In the genomic region with DNA sequence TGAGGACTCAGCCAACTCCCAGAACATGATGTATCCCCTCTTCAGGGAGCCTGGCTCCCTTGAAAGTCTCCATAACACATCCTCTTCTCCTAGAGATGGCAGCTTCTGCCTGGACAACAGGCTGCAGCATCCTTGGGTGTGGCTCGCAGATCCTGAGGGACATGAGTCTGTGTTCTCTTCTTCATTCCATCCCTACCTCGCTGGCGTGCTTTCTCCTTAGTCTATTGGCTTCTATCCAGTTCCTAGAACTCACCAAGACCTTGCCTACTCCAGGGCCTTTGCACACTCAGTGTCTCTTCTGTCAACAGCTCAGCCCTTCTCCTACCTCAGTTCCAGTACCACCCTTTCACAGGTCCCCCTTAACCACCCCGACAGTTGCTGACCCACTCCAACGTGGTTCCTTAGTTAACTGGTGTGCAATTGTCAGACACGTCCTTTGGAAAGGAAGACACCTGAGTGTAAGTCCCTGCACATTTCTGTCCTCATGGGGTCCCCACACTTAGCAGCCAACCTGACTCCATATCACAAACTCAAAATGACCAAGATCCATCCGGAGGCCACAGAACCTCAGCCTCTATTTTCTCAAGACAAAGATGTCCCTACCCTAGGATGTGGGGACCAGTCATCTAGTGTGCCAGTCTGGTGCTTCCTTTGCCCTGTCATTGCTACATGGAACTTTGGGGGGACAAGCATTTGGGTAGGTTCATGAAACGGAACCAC, we compare ENCODE assay signal across 21 mouse cellular contexts. TPM values are rescaled to one million over a fixed set of nuclear protein-coding genes. Genes with fewer than 3 reads are reported as not detected.
A peak's percentile ranks its signal among the peaks of the same experiment; 100 is the strongest.
DNase-seq lines count a peak whose midpoint lies in the region; ATAC-seq and TF ChIP-seq lines count a peak whose summit lies in the region.
"Had no signal": no experiment of that assay in that cellular context is flagged by ENCODE, and none has a peak within 500 bp of the region (broad histone marks: within the 10 kb centered on the region; RNA-seq: fewer than 3 reads in every experiment).

No protein-coding gene starts in this region.

- no peaks in the 10 kb centered on the region for H3K79me2 ChIP-seq in heart, adult 2 months (replicated peaks; ENCODE audit: control insufficient read depth, insufficient read depth, low read length)

- no peak for TF ChIP-seq EP300 in heart, adult 2 months (IDR thresholded peaks at IDR 0.05; ENCODE audit: insufficient read depth, low read depth, low read length)

- no peak for TF ChIP-seq CTCF in heart, adult 2 months (IDR thresholded peaks at IDR 0.05)

- H3K4me2 ChIP-seq in midbrain, embryonic 13.5 days (replicated peaks), result no peak overlapping the region
- peak overlapping the region; percentile 85 for H3K4me2 ChIP-seq in liver, embryonic 16.5 days (ENCODE audit: low read depth, low read length)
- H3K4me2 ChIP-seq: embryonic facial prominence, embryonic 13.5 days; heart, embryonic 15.5 days; limb, embryonic 15.5 days; midbrain, embryonic 15.5 days had no signal

- intact Hi-C loops in heart, adult 2 months (cut with DNase I), result no loop called here

- H3K9ac ChIP-seq in heart, adult 2 months (ENCODE audit: low read depth, low read length), result no peak overlapping the region
- H3K9ac ChIP-seq in midbrain, embryonic 13.5 days (replicated peaks), result no peak overlapping the region
- peak overlapping the region; percentile 90 for H3K9ac ChIP-seq in liver, embryonic 16.5 days (ENCODE audit: low read depth, low read length)
- H3K9ac ChIP-seq: embryonic facial prominence, embryonic 13.5 days; heart, embryonic 15.5 days; limb, embryonic 15.5 days; midbrain, embryonic 15.5 days had no signal

- 80% methylated on average over 8 of the region's 8 CpGs for WGBS in heart, adult 2 months
- 86% methylated on average over 8 of the region's 8 CpGs for WGBS in midbrain, embryonic 10.5 days
- WGBS in midbrain, embryonic 13.5 days, result 87% methylated on average over 8 of the region's 8 CpGs
- 69% methylated on average over 8 of the region's 8 CpGs for WGBS in liver, embryonic 16.5 days (ENCODE audit: insufficient replicate concordance)

- no peak for TF ChIP-seq POLR2A in heart, adult 2 months (IDR thresholded peaks at IDR 0.05; ENCODE audit: insufficient read depth, low read depth, low read length)

- ATAC-seq in midbrain, embryonic 13.5 days, result no peak
- ATAC-seq in liver, embryonic 16.5 days (ENCODE audit: low read depth), result no peak
- ATAC-seq: midbrain, embryonic 15.5 days had no signal

- H3K27ac ChIP-seq in heart, adult 2 months, result no peak overlapping the region
- no peak overlapping the region for H3K27ac ChIP-seq in midbrain, embryonic 10.5 days (replicated peaks)
- no peak overlapping the region for H3K27ac ChIP-seq in midbrain, embryonic 13.5 days
- peak overlapping the region; percentile 96 for H3K27ac ChIP-seq in liver, embryonic 16.5 days (ENCODE audit: low read length)
- H3K27ac ChIP-seq: embryonic facial prominence, embryonic 13.5 days; heart, embryonic 15.5 days; kidney, postnatal 0 days; layer of hippocampus, adult 2 months; limb, embryonic 15.5 days; midbrain, embryonic 15.5 days had no signal

- H3K4me3 ChIP-seq in heart, adult 2 months, result no peak overlapping the region
- H3K4me3 ChIP-seq in midbrain, embryonic 10.5 days, result 0 out of 2 replicates have a peak overlapping the region, but pooled peaks have one; percentile 8
- no peak overlapping the region for H3K4me3 ChIP-seq in midbrain, embryonic 13.5 days (replicated peaks)
- H3K4me3 ChIP-seq in liver, embryonic 16.5 days (ENCODE audit: low read depth, low read length), result peak overlapping the region; percentile 76
- H3K4me3 ChIP-seq: embryonic facial prominence, embryonic 13.5 days; heart, embryonic 15.5 days; layer of hippocampus, adult 2 months; limb, embryonic 15.5 days; midbrain, embryonic 15.5 days; myocyte had no signal

- DNase-seq in heart, adult 11 months, result peak; percentile 81
- DNase-seq in heart, adult 2 months, result no peak
- DNase-seq in midbrain, embryonic 10.5 days (ENCODE audit: low spot score), result no peak
- peak; percentile 45 for DNase-seq in liver
- DNase-seq in adrenal gland, postnatal 4 days (ENCODE audit: low spot score in 2 of 2), result no peak
- DNase-seq: B cell, adult 2 months; cerebellum, adult 9-11 months; gastrocnemius, postnatal 14 days; kidney, adult 18-20 months; lung, postnatal 10 days; right cerebral cortex, postnatal 14 days had no signal

- H3K9me3 ChIP-seq in midbrain, embryonic 10.5 days (replicated peaks), result no peaks in the 10 kb centered on the region
- no peaks in the 10 kb centered on the region for H3K9me3 ChIP-seq in midbrain, embryonic 13.5 days
- no peaks in the 10 kb centered on the region for H3K9me3 ChIP-seq in liver, embryonic 16.5 days (replicated peaks; ENCODE audit: control insufficient read depth, low read length)
- H3K9me3 ChIP-seq: embryonic facial prominence, embryonic 13.5 days; heart, embryonic 15.5 days; limb, embryonic 15.5 days; midbrain, embryonic 15.5 days had no signal

- H3K4me1 ChIP-seq in heart, adult 2 months (ENCODE audit: control insufficient read depth, insufficient read depth, low read length), result no peaks in the 10 kb centered on the region
- H3K4me1 ChIP-seq in midbrain, embryonic 10.5 days, result peaks cover 12% of the 10 kb centered on the region; the same call in 1 of the 2 replicates
- no peaks in the 10 kb centered on the region for H3K4me1 ChIP-seq in midbrain, embryonic 13.5 days (replicated peaks)
- peaks cover 61% of the 10 kb centered on the region for H3K4me1 ChIP-seq in liver, embryonic 16.5 days (ENCODE audit: control insufficient read depth, low read depth, low read length)
- H3K4me1 ChIP-seq: limb, embryonic 15.5 days; midbrain, embryonic 15.5 days had no signal

- H3K36me3 ChIP-seq in heart, adult 2 months (ENCODE audit: control insufficient read depth, insufficient read depth, low read length), result no peaks in the 10 kb centered on the region
- H3K36me3 ChIP-seq in midbrain, embryonic 10.5 days, result no peaks in the 10 kb centered on the region
- H3K36me3 ChIP-seq in midbrain, embryonic 13.5 days, result no peaks in the 10 kb centered on the region
- peaks cover 62% of the 10 kb centered on the region for H3K36me3 ChIP-seq in liver, embryonic 16.5 days (ENCODE audit: control insufficient read depth, insufficient read depth)
- H3K36me3 ChIP-seq: embryonic facial prominence, embryonic 13.5 days; heart, embryonic 15.5 days; limb, embryonic 15.5 days; midbrain, embryonic 15.5 days had no signal

- no peaks in the 10 kb centered on the region for H3K27me3 ChIP-seq in heart, adult 2 months (ENCODE audit: control insufficient read depth, insufficient read depth, low read length)
- no peaks in the 10 kb centered on the region; the same call in 1 of the 2 replicates for H3K27me3 ChIP-seq in midbrain, embryonic 10.5 days (ENCODE audit: low read depth, poor library complexity, severe bottlenecking)
- H3K27me3 ChIP-seq in midbrain, embryonic 13.5 days, result no peaks in the 10 kb centered on the region
- peaks cover 8% of the 10 kb centered on the region for H3K27me3 ChIP-seq in liver, embryonic 16.5 days (ENCODE audit: control insufficient read depth, insufficient read depth, low read depth, low read length)
- H3K27me3 ChIP-seq: midbrain, embryonic 15.5 days had no signal

RNA-seq across cellular contexts. Expression of a gene that starts 4.1 kb away (rescaled TPM):
- total RNA-seq in heart, adult 2 months (2021), result 10 to 100 TPM in 1 of 2 experiments, under 1 TPM in 1; 0.42 to 10.3 TPM
- polyA plus RNA-seq in heart, adult 2 months (2012; rRNA removed), result 0.91 and 4.4 TPM in 2 replicates
- polyA plus RNA-seq in midbrain, embryonic 10.5 days (2016; fragmentation: Nextera tagmentation; extraction: Ambion mirVana), result 33.8 and 33.9 TPM in 2 replicates
- 4.3 and 4.8 TPM in 2 replicates for polyA plus RNA-seq in midbrain, embryonic 13.5 days (2015; fragmentation: Nextera tagmentation; extraction: Ambion mirVana)
- polyA plus RNA-seq in liver, embryonic 16.5 days (2015; fragmentation: Nextera tagmentation; extraction: Ambion mirVana), result 1,073 and 1,144 TPM in 2 replicates
- 100 to 1,000 TPM in 1 of 2 experiments, 10 to 100 TPM in 1; 75.5 to 140 TPM for total RNA-seq in adrenal gland, postnatal 4 days (2021)
- polyA plus RNA-seq: myocyte had no signal

RNA-seq across cellular contexts. Expression of a gene that starts 31.3 kb away (rescaled TPM):
- under 1 TPM in 1 of 2 experiments, not detected in 1; 0.66 TPM for total RNA-seq in heart, adult 2 months (2021)
- 0.23 and 0.32 TPM in 2 replicates for polyA plus RNA-seq in heart, adult 2 months (2012; rRNA removed)
- polyA plus RNA-seq in midbrain, embryonic 10.5 days (2016; fragmentation: Nextera tagmentation; extraction: Ambion mirVana), result 21.5 and 40.7 TPM in 2 replicates
- 131 and 153 TPM in 2 replicates for polyA plus RNA-seq in midbrain, embryonic 13.5 days (2015; fragmentation: Nextera tagmentation; extraction: Ambion mirVana)
- 2.1 and 2.2 TPM in 2 replicates for polyA plus RNA-seq in liver, embryonic 16.5 days (2015; fragmentation: Nextera tagmentation; extraction: Ambion mirVana)
- 10 to 100 TPM; 59.3 to 61.2 TPM for total RNA-seq in adrenal gland, postnatal 4 days (2021)
- total RNA-seq: megakaryocyte, adult 5-6 weeks had no signal

RNA-seq across cellular contexts. Expression of a gene that starts 42.4 kb away (rescaled TPM):
- total RNA-seq in heart, adult 2 months (2021), result 10 to 100 TPM; 52.5 to 59.4 TPM
- polyA plus RNA-seq in heart, adult 2 months (2012; rRNA removed), result 14.9 and 22.1 TPM in 2 replicates
- 89.6 and 90.3 TPM in 2 replicates for polyA plus RNA-seq in midbrain, embryonic 10.5 days (2016; fragmentation: Nextera tagmentation; extraction: Ambion mirVana)
- 85.2 and 90.3 TPM in 2 replicates for polyA plus RNA-seq in midbrain, embryonic 13.5 days (2015; fragmentation: Nextera tagmentation; extraction: Ambion mirVana)
- polyA plus RNA-seq in liver, embryonic 16.5 days (2015; fragmentation: Nextera tagmentation; extraction: Ambion mirVana), result 44.5 and 46.4 TPM in 2 replicates
- total RNA-seq in adrenal gland, postnatal 4 days (2021), result 100 to 1,000 TPM; 136 to 152 TPM

RNA-seq across cellular contexts. Expression of a gene that starts 45.8 kb away (rescaled TPM):
- total RNA-seq in heart, adult 2 months (2021), result 100 to 1,000 TPM; 196 to 213 TPM
- 307 and 331 TPM in 2 replicates for polyA plus RNA-seq in heart, adult 2 months (2012; rRNA removed)
- polyA plus RNA-seq in midbrain, embryonic 10.5 days (2016; fragmentation: Nextera tagmentation; extraction: Ambion mirVana), result 234 and 249 TPM in 2 replicates
- 141 and 154 TPM in 2 replicates for polyA plus RNA-seq in midbrain, embryonic 13.5 days (2015; fragmentation: Nextera tagmentation; extraction: Ambion mirVana)
- 454 and 500 TPM in 2 replicates for polyA plus RNA-seq in liver, embryonic 16.5 days (2015; fragmentation: Nextera tagmentation; extraction: Ambion mirVana)
- total RNA-seq in adrenal gland, postnatal 4 days (2021), result 100 to 1,000 TPM; 254 to 261 TPM

Comparison
In these comparisons a context has a peak if more than half of its experiments do, and no peak if none do; other contexts are left out.
1. DNase-seq: peak in heart, adult 11 months (single experiment) and liver (single experiment); none in heart, adult 2 months (0 of 2), midbrain, embryonic 10.5 days (single experiment) and adrenal gland, postnatal 4 days (0 of 2).
2. H3K4me3 ChIP-seq: peak in midbrain, embryonic 10.5 days (single experiment) and liver, embryonic 16.5 days (single experiment); none in heart, adult 2 months (single experiment) and midbrain, embryonic 13.5 days (single experiment).
3. RNA of a gene that starts 4.1 kb away (polyA plus RNA-seq): 1,073 to 1,144 TPM in liver, embryonic 16.5 days; 33.8 to 33.9 TPM in midbrain, embryonic 10.5 days, 4.3 to 4.8 TPM in midbrain, embryonic 13.5 days and 0.91 to 4.4 TPM in heart, adult 2 months; every median in the first group is over 10 times any median in the second.